In genomic region chr11:73047542-73047996, GRCm38 (mm10) we compare ENCODE assay signal across 8 mouse cellular contexts. TPM values are rescaled to one million over a fixed set of nuclear protein-coding genes. Genes with fewer than 3 reads are reported as not detected.
DNase-seq lines count a peak whose midpoint lies in the region; ATAC-seq and TF ChIP-seq lines count a peak whose summit lies in the region.

TSS of gene Ncbp3 (plus strand) at chr11:73047783.

- TF ChIP-seq CTCF in Patski (IDR thresholded peaks at IDR 0.05), result peak; percentile 99

- peaks cover 24% of the 10 kb centered on the region for H3K36me3 ChIP-seq in hindbrain, embryonic 13.5 days

- H3K9me3 ChIP-seq in hindbrain, embryonic 13.5 days, result no peaks in the 10 kb centered on the region

- H3K27me3 ChIP-seq in Patski, result no peaks in the 10 kb centered on the region
- H3K27me3 ChIP-seq in hindbrain, embryonic 13.5 days, result no peaks in the 10 kb centered on the region

- DNase-seq in Patski (ENCODE audit: low read depth, low spot score), result peak; percentile 75
- DNase-seq in cerebellum, postnatal 14 days, result peak; percentile 96 to 98
- peak; percentile 91 for DNase-seq in frontal cortex, postnatal 14 days (ENCODE audit: low spot score in 2 of 2)
- DNase-seq in layer of hippocampus, postnatal 36 days, result peak; percentile 95 to 96
- DNase-seq in lung, postnatal 36 days, result peak; percentile 98
- peak; percentile 98 for DNase-seq in retina, postnatal 1 day
- peak; percentile 94 to 95 for DNase-seq in urinary bladder, adult 18-20 months (ENCODE audit: low spot score in 2 of 2)

- H3K9ac ChIP-seq in hindbrain, embryonic 13.5 days, result peak within 1 kb of the TSS; percentile 96

- POLR2A ChIA-PET in Patski (lab: Charles Lee), result interaction anchor here (0.6 to 2.3 kb wide), 4 partner anchors 14 to 552 kb away, joined by 3 to 10 read pairs (median 4); no protein-coding TSS in a partner anchor

- H3K4me2 ChIP-seq in hindbrain, embryonic 13.5 days, result peak within 1 kb of the TSS; percentile 85

- peak within 1 kb of the TSS; percentile 94 for H3K27ac ChIP-seq in hindbrain, embryonic 13.5 days

- WGBS in hindbrain, embryonic 13.5 days, result 1% methylated on average over 39 of the region's 39 CpGs

- peak; percentile 85 for ATAC-seq in Patski
- ATAC-seq in hindbrain, embryonic 13.5 days (ENCODE audit: low FRiP score), result peak; percentile 94

- in situ Hi-C loops in Patski (cut with MboI; ENCODE audit: low pct_unique_long_range_greater_than_20kb), result loop anchor here (5.0 kb wide), 1 partner anchor 35 kb away; no protein-coding TSS in a partner anchor

- CTCF ChIA-PET in Patski (lab: Charles Lee), result interaction anchor here (0.8 to 8.9 kb wide), 8 partner anchors 9 to 47 kb away, joined by 3 to 81 read pairs (median 4); no protein-coding TSS in a partner anchor

- peak within 1 kb of the TSS; percentile 94 for H3K4me3 ChIP-seq in hindbrain, embryonic 13.5 days

- peaks cover 21% of the 10 kb centered on the region for H3K4me1 ChIP-seq in hindbrain, embryonic 13.5 days (replicated peaks)

RNA-seq across cellular contexts. Expression of gene Ncbp3, which starts in this region (rescaled TPM):
- polyA plus RNA-seq in Patski (2021), result 7.9 TPM
- 12.5 and 13.1 TPM in 2 replicates for polyA plus RNA-seq in hindbrain, embryonic 13.5 days (2015; fragmentation: Nextera tagmentation; extraction: Ambion mirVana)
- 10 to 100 TPM; 10.3 to 10.9 TPM for total RNA-seq in layer of hippocampus, postnatal 36 days (2021)

Comparison
In these comparisons a context has a peak if more than half of its experiments do, and no peak if none do; other contexts are left out.
1. Peak in every context shown above with its lines: DNase-seq, ATAC-seq, H3K4me3 ChIP-seq and H3K27ac ChIP-seq.